Mouse (Mus musculus) bone marrow, adult 2 months (tissue): Measurements from ENCODE around the gene Atp6v0d1.
"Not testable (repeated sequence)": the region's sequence is repeated elsewhere in the genome, so short reads cannot be mapped to it uniquely, and the experiment has no call there.

Experiments
- CTCF ChIP-seq: fragments of 200-500 bp; IDR thresholded peaks from 2 replicates; pipeline ENCODE4 v1.5.1; 2011; ENCODE audit warnings: low read length, control low read depth; ENCODE audit not compliant: control insufficient read depth, insufficient read depth
- POLR2A ChIP-seq: fragments of 200-500 bp; IDR thresholded peaks from 2 replicates; pipeline ENCODE4 v1.6.1; 2011; ENCODE audit warnings: low read depth, mild to moderate bottlenecking, control low read depth, low read length, borderline replicate concordance; ENCODE audit not compliant: control insufficient read depth

DNA sequence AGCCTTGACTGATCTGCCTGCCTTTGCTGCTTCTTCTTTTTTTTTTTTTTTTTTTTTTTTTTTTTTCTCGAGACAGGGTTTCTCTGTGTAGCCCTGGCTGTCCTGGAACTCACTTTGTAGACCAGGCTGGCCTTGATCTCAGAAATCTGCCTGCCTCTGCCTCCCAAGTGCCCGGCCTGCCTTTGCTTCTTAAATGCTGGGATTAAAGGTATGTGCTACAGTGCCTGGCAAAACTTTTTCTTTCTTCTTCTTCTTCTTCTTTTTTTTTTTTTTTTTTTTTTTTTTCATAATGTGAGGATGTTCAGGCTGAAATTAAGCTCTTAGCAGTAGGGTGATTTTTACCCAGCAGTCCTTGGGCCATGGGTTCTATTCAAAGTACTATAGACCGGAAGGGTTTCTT is 36.7 kb upstream of the Atp6v0d1 start:
- not testable (repeated sequence) for TF ChIP-seq CTCF, POLR2A
